Mouse (Mus musculus) stomach, embryonic 16.5 days (tissue): ENCODE measurements around the gene Noa1. TPM values are rescaled to one million over a fixed set of nuclear protein-coding genes. Genes with fewer than 3 reads are reported as not detected.
A peak's percentile ranks its signal among the peaks of the same experiment; 100 is the strongest.

Experiments
- ATAC-seq: fragments of 200-750 bp; cut with Nextera tagmentation; 2 replicates; pipeline ENCODE4 v1.8.0; 2017; ENCODE audit warnings: moderate number of reproducible peaks, moderate TSS enrichment; ENCODE audit not compliant: insufficient read depth, low FRiP score
- H3K27ac ChIP-seq: fragments of 300-500 bp; sonication (generic); 2 replicates; pipeline ENCODE4 v1.5.1; 2014; ENCODE audit warnings: low read length
- H3K27me3 ChIP-seq: fragments of 300-500 bp; sonication (generic); 2 replicates; pipeline ENCODE4 v1.6.1; 2014; ENCODE audit warnings: low read length, control low read depth, mixed read lengths; ENCODE audit not compliant: control insufficient read depth, insufficient read depth
- H3K36me3 ChIP-seq: fragments of 300-500 bp; sonication (generic); 2 replicates; pipeline ENCODE4 v1.6.1; 2014; ENCODE audit warnings: low read length; ENCODE audit not compliant: control insufficient read depth, insufficient read depth
- H3K4me1 ChIP-seq: fragments of 300-500 bp; sonication (generic); 2 replicates; pipeline ENCODE4 v1.6.1; 2014; ENCODE audit warnings: low read length, control low read depth, mixed read lengths; ENCODE audit not compliant: control insufficient read depth, insufficient read depth
- H3K4me2 ChIP-seq: fragments of 300-500 bp; sonication (generic); 2 replicates; pipeline ENCODE4 v1.6.1; 2014; ENCODE audit warnings: low read depth, low read length, mixed read lengths
- H3K4me3 ChIP-seq: fragments of 300-500 bp; sonication (generic); replicated peaks from 2 replicates; pipeline ENCODE4 v1.5.1; 2014; ENCODE audit warnings: mild to moderate bottlenecking, low read length
- H3K9ac ChIP-seq: fragments of 300-500 bp; sonication (generic); 2 replicates; pipeline ENCODE4 v1.6.1; 2014; ENCODE audit warnings: low read length
- H3K9me3 ChIP-seq: fragments of 300-500 bp; sonication (generic); replicated peaks from 2 replicates; pipeline ENCODE4 v1.6.1; 2016; ENCODE audit warnings: low read length, control low read depth; ENCODE audit not compliant: control insufficient read depth
- WGBS: fragments of 180-500 bp; shearing (Covaris S2); extraction: QIAGEN DNeasy Blood & Tissue Kit; methylation state at CpG from one replicate; pipeline ENCODE4 v1.1.7; 2014; 5-methylcytosine and 5-hydroxymethylcytosine counted together
- polyA plus RNA-seq: library from polyadenylated mRNA; unstranded; fragments of >200 nt; fragmentation: Nextera tagmentation; extraction: Ambion mirVana; gene quantifications from 2 replicates; pipeline ENCODE4 v1.2.1, GENCODE M21; 2015

The Noa1 gene
- polyA plus RNA-seq: 23.2 TPM in 2 replicates

DNA sequence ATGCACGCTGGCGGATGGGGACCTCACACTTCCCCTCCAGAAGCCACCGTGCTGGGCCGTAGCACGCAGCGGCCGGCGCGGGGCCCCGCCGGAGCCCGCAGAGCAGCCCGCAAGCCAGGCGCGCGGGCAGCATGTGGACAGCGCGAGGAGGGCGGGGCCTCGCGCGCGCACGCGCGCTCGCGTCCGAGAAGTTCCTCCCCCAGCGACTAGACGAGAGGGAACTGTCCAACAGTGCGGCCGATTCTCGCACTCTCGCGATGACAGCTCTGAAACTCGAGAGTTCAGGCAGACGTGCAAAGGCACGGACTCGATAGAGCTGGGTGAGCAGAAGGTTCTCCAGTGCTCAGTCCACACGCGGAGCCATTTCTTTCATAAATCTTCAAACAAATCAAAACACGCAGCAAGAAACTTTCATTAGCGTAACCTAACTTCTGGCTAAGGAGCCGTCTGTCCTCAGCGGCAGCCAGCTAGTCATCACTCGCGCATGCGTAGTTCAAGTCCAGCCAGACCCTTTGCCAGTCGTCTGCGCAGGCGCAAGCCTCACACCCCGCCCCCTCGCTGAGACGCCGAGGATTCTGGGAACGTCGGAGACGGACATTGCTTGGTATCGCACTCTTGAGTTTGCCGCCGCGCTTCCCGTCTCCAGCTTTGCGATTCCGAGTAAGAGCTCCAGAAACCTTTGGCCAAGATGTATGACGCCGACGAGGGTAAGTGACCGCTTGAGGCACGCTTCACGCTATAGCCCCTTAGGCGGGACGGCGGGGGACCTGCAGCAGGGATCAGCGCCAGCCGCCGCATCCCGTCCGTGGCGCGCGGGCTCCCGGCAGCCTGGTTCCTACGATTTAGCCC lies at the start of gene Noa1, which contains the start of gene Polr2b:
Gene Noa1, minus strand, starts transcription at position 161 of the 849 bp plus-strand sequence.
Gene Polr2b, plus strand, starts transcription at position 224 of the 849 bp plus-strand sequence.
- Histone ChIP-seq H3K4me3 (peak within 1 kb of the TSS; percentile 93), H3K4me1 (peaks cover 23% of the 10 kb centered on the region), H3K27me3 (no peaks in the 10 kb centered on the region), H3K9me3 (no peaks in the 10 kb centered on the region), H3K27ac (peak within 1 kb of the TSS; percentile 93), H3K9ac (peak within 1 kb of the TSS; percentile 94), H3K4me2 (peak within 1 kb of the TSS; percentile 98), H3K36me3 (peaks cover 8% of the 10 kb centered on the region)
- under 1% methylated on average over 85 of the region's 85 CpGs for WGBS
- ATAC-seq: peak; percentile 97

DNA sequence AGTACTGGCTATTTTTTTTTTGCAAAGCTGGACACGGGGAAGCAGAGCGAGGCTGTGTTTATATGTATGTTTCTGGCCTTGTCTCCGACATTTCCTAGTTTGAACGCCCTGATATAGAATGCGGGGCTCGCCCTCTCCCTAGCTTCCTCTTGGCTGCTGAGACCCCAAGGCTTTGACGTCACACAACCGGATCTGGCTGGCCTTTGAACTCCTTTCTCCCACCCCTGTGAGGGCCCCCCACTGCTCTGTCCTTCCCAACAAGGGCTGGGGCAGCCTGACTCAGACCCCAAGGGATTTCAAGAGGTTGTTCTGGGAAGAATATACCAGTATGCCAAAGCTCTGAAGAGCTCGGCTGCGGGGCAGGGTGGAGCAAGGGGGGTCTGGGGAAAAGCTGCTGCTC lies 48.5 kb upstream of the Noa1 start:
- Histone ChIP-seq H3K4me3 (peak overlapping the region; percentile 41), H3K4me2 (peak overlapping the region; percentile 66), H3K9me3 (no peaks in the 10 kb centered on the region), H3K4me1 (peaks cover 27% of the 10 kb centered on the region), H3K9ac (peak overlapping the region; percentile 60), H3K36me3 (no peaks in the 10 kb centered on the region), H3K27me3 (no peaks in the 10 kb centered on the region), H3K27ac (peak overlapping the region; percentile 79)
- WGBS: under 1% methylated on average over 10 of the region's 10 CpGs
- ATAC-seq: peak; percentile 76; the same call in 1 of the 2 replicates

DNA sequence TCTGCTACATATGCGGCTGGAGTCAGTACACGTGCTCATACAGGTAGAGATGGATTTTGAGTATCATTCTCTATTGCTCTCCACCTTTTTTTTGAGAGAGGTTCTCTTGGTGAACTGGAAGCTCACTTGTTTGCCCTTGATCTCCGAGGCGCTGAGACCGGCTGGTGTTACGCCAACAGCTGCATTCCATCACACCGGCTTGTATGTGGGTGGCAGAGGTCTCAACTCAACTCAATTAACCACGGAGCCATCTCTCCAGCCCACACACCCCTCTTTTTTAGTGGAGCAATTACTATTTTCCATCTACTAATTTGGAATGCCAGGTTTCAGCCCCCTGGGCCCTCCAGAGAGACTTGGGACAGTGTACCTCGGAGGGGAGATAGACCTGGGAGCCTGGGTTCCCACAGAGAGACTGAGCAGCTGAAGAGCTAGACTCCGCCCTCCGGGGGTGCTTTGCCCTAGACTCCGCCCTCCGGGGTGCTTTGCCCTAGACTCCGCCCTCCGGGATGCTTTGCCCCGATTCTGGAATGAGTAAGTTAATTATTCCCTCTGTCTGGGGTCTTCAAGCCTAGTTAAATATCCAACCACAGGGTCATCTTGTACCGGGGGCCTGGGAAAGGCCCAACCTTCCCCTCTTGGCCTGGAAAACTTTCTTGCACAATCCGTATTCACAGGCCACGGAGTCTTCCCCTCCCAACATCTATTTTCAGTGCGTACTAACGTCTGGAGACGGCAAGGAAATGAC lies 47.7 kb upstream of the Noa1 start:
- Histone ChIP-seq H3K9me3 (no peaks in the 10 kb centered on the region), H3K4me3 (peak overlapping the region; percentile 41), H3K9ac (peak overlapping the region; percentile 60), H3K36me3 (no peaks in the 10 kb centered on the region), H3K27me3 (no peaks in the 10 kb centered on the region), H3K27ac (peak overlapping the region; percentile 79), H3K4me1 (peaks cover 27% of the 10 kb centered on the region), H3K4me2 (peak overlapping the region; percentile 66)
- 16% methylated on average over 22 of the region's 22 CpGs for WGBS
- ATAC-seq: peak; percentile 65

DNA sequence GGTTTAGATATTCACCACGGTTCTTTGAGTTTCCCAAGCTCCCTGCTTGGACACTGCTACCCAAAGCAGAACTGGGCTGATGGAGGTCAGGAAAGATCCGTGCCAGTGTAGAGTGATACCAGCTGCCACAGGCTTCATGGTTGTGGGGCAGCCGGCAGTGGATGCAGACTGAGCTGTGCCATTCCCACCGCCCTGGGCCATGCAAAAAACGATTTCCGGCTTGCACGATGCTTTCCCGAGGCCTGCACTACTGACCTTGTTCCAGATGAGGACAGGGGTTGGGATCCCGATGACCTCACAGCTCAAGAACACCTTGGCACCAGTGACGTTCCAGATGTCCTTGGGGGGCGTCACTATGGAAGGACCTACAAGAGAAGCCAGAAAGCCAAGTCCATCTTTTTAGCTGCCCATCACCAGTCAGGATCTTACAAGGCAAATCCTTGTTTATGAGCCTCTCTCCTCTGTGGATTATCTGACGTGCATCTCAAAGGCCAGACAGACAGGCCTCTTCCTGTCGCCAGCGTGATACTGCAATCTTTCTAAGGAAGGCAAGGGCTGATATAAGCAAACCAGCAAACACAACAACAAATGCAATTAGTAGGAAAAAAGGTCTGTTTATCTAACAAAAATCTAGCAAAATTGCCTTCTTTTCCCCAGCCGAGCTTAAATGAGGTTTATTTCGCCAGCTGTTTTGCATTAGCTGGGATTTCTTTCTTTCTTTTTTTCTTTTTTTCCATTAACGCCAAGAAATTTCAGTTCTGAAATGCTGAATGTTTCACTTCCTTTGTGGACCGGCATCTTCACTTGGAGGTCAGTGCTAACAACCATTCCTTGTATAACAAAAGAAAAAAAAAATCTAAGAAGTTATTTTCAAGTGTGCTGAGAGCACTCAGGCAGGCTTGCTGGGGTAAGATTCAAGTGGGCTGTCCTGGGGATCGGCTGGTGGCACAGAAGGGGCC lies 45.7 kb upstream of the Noa1 start:
- H3K4me1 ChIP-seq: peaks cover 27% of the 10 kb centered on the region
- no peaks in the 10 kb centered on the region for H3K27me3 ChIP-seq
- no peak overlapping the region for H3K4me3 ChIP-seq
- peaks cover 5% of the 10 kb centered on the region; the same call in 1 of the 2 replicates for H3K36me3 ChIP-seq
- 61% methylated on average over 19 of the region's 19 CpGs for WGBS
- H3K27ac ChIP-seq: peak overlapping the region; percentile 91
- H3K9ac ChIP-seq: peak overlapping the region; percentile 51
- ATAC-seq: no peak
- 0 out of 2 replicates have a peak overlapping the region, but pooled peaks have one; percentile 11 for H3K4me2 ChIP-seq
- H3K9me3 ChIP-seq: no peaks in the 10 kb centered on the region

DNA sequence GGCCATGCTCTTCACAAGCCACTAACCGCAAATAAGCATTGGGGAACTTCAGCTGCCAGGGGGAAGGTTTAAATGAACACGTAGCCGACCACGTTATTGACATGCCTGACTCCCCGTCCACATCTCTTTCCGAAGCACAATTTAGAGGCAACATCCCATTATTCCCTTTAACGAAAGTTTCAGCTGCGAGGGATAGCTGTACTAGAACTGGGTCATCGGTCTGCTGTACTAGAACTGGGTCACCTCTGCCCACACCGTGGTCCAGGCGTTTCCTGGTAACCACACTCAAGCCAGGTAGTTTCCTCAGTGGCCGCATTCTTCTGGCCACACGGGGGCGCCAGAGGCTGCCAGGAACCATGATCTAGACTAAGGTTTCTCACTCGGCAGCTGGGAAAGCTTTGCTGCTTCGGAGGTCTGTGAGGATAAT lies 44.5 kb upstream of the Noa1 start:
- H3K4me3 ChIP-seq: no peak overlapping the region
- H3K9me3 ChIP-seq: no peaks in the 10 kb centered on the region
- H3K4me1 ChIP-seq: peaks cover 27% of the 10 kb centered on the region
- ATAC-seq: peak; percentile 57
- WGBS: 9% methylated on average over 16 of the region's 16 CpGs
- H3K9ac ChIP-seq: 0 out of 2 replicates have a peak overlapping the region, but pooled peaks have one; percentile 24
- peak overlapping the region; percentile 91; the same call in 1 of the 2 replicates for H3K27ac ChIP-seq
- peaks cover 12% of the 10 kb centered on the region for H3K36me3 ChIP-seq
- no peaks in the 10 kb centered on the region for H3K27me3 ChIP-seq
- H3K4me2 ChIP-seq: peak overlapping the region; percentile 50

DNA sequence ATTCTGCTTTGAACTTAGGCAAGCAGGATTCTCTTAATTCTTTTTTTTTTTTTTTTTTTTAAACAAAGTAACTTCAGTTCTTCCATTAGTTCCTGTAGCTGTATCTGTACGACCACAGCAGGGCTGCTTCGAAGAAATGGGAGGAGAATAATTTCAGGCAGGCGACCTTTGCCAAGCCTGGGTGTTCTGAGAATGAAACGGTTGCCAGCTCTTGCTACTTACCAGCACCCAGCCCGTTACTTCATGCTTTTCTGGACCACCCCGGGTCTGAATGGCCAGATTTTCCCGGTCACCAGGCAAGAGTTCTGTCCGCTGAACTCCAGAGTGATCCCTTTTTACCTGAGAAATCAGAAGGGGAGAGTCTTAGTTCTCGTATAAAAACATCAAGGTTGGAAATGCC lies 41.8 kb upstream of the Noa1 start:
- Histone ChIP-seq H3K4me2 (no peak overlapping the region), H3K27ac (no peak overlapping the region), H3K36me3 (peaks cover 32% of the 10 kb centered on the region), H3K4me3 (no peak overlapping the region), H3K9me3 (no peaks in the 10 kb centered on the region), H3K9ac (no peak overlapping the region), H3K4me1 (peaks cover 12% of the 10 kb centered on the region), H3K27me3 (no peaks in the 10 kb centered on the region)
- 79% methylated on average over 9 of the region's 9 CpGs for WGBS
- no peak for ATAC-seq

DNA sequence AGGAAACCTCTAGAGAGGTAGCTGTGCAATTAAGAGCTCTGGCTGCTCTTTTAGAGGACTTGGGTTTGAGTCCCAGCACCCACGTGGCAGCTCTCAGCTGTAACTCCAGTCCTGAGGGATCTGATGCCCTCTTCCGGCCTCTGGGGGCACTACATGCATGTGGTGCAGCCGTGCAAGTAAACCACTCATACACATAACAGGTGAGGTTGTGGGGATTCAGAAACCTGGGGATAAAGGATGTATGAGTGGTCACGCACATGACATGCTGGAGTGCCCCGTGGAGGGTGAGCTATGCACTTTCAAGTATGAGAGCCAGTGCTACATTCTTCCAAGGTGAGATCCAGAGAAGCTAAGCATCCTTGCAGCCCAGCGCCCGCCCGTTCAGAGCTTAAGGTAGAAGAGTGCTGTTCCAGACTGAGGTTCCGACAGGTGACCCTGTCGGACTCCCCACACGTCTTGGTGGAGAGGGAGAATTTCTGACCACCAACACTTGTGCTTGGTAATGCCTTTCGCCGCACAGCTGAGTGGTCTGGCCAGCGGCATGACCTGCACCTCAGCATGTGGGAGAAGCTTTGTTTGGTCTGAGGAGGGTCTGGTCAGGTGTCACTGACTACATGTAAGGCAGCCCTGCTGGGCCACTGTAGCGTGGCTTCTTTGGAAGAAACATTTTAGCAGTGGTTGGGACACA lies 40.2 kb upstream of the Noa1 start:
- Histone ChIP-seq H3K9me3 (no peaks in the 10 kb centered on the region), H3K4me1 (peaks cover under 1% of the 10 kb centered on the region; the same call in 1 of the 2 replicates), H3K36me3 (peaks cover 32% of the 10 kb centered on the region), H3K27ac (no peak overlapping the region), H3K9ac (no peak overlapping the region), H3K4me3 (no peak overlapping the region), H3K4me2 (no peak overlapping the region), H3K27me3 (no peaks in the 10 kb centered on the region)
- WGBS: 89% methylated on average over 15 of the region's 15 CpGs
- ATAC-seq: no peak

DNA sequence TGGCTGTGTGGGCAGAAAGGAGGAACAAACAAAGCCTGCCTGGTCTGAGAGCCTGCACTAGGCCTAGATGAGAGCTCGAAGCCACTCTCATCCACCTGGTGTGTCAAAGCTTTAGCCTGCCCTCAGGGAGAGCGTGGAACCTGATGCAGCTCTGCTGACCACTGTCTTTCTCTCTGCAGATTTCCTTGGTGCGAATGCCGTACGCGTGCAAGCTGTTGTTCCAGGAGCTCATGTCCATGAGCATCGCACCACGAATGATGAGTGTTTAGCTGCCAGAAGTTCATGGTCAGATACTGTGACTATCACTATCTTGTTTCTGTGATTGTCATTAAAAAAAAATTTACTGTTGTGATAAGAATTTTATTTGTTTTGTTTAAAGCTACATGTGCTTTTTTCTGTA lies 39.0 kb upstream of the Noa1 start:
- 96% methylated on average over 8 of the region's 8 CpGs for WGBS
- H3K36me3 ChIP-seq: peaks cover 35% of the 10 kb centered on the region
- H3K9ac ChIP-seq: no peak overlapping the region
- H3K4me1 ChIP-seq: no peaks in the 10 kb centered on the region
- H3K9me3 ChIP-seq: no peaks in the 10 kb centered on the region
- ATAC-seq: no peak
- no peak overlapping the region for H3K4me3 ChIP-seq
- H3K27ac ChIP-seq: no peak overlapping the region
- H3K27me3 ChIP-seq: no peaks in the 10 kb centered on the region
- H3K4me2 ChIP-seq: no peak overlapping the region
